Mouse (Mus musculus): ENCODE measurements around the gene Vmn1r12. TPM values are rescaled to one million over a fixed set of nuclear protein-coding genes. Genes with fewer than 3 reads are reported as not detected.
"Not testable (repeated sequence)": the region's sequence is repeated elsewhere in the genome, so short reads cannot be mapped to it uniquely, and the experiment has no call there.

Gene Vmn1r12
- polyA plus RNA-seq (2021): not detected

- ChIA-PET POLR2A (no interaction called here), CTCF (no interaction called here)
- TF ChIP-seq CTCF (IDR thresholded peaks at IDR 0.05): no peak
- DNase-seq (ENCODE audit: low read depth, low spot score) (no peak), ATAC-seq (no peak)
- H3K27me3 ChIP-seq: no peaks in the 10 kb centered on the region
- in situ Hi-C loops (cut with MboI; ENCODE audit: low pct_unique_long_range_greater_than_20kb): no loop called here
Measured at GRCm38 (mm10) chr6:57156619-57157018, at the start of gene Vmn1r12. TSS of gene Vmn1r12 (plus strand) at chr6:57156919.

GRCm38 (mm10) chr6:57109154-57109553, 47.6 kb upstream of the Vmn1r12 start, which contains the start of gene Vmn1r10:
TSS of gene Vmn1r10 (plus strand) at chr6:57109454.
- H3K27me3 ChIP-seq: no peaks in the 10 kb centered on the region
- no peak for TF ChIP-seq CTCF (IDR thresholded peaks at IDR 0.05)
- no peak for ATAC-seq
- POLR2A ChIA-PET: no interaction called here
- no peak for DNase-seq (ENCODE audit: low read depth, low spot score)
- CTCF ChIA-PET: no interaction called here
- in situ Hi-C loops (cut with MboI; ENCODE audit: low pct_unique_long_range_greater_than_20kb): no loop called here

- ATAC-seq (no peak), DNase-seq (ENCODE audit: low read depth, low spot score) (no peak)
- in situ Hi-C loops (cut with MboI; ENCODE audit: low pct_unique_long_range_greater_than_20kb): no loop called here
- ChIA-PET POLR2A (no interaction called here), CTCF (no interaction called here)
- peaks cover 3% of the 10 kb centered on the region for H3K27me3 ChIP-seq
- no peak for TF ChIP-seq CTCF (IDR thresholded peaks at IDR 0.05)
Measured at GRCm38 (mm10) chr6:57133155-57133554, 23.6 kb upstream of the Vmn1r12 start, which contains the start of gene Vmn1r11. TSS of gene Vmn1r11 (plus strand) at chr6:57133455.

- ATAC-seq; CTCF ChIA-PET; POLR2A ChIA-PET; H3K27me3 ChIP-seq; in situ Hi-C loops (cut with MboI; ENCODE audit: low pct_unique_long_range_greater_than_20kb); DNase-seq (ENCODE audit: low read depth, low spot score): not testable (repeated sequence)
Measured at GRCm38 (mm10) chr6:57190016-57190415, 33.3 kb downstream of the Vmn1r12 start.

GRCm38 (mm10) chr6:57202990-57203389, 46.3 kb downstream of the Vmn1r12 start, which contains the start of gene Vmn1r13:
TSS of gene Vmn1r13 (plus strand) at chr6:57203290.
- in situ Hi-C loops (cut with MboI; ENCODE audit: low pct_unique_long_range_greater_than_20kb); H3K27me3 ChIP-seq; CTCF ChIA-PET; DNase-seq (ENCODE audit: low read depth, low spot score); POLR2A ChIA-PET; ATAC-seq: not testable (repeated sequence)

Other genes with a start within 250 kb of the Vmn1r12 start
- 37.3 TPM for gene Nt5c3, start 233.0 kb upstream of the Vmn1r12 start, polyA plus RNA-seq (2021)
- 0.10 TPM for gene Vmn1r4, start 232.9 kb upstream of the Vmn1r12 start, polyA plus RNA-seq (2021)
- gene Vmn1r5, start 186.6 kb upstream of the Vmn1r12 start, polyA plus RNA-seq (2021): not detected
- gene Vmn1r6, start 159.7 kb upstream of the Vmn1r12 start, polyA plus RNA-seq (2021): not detected
- not detected for gene Vmn1r7, start 131.6 kb upstream of the Vmn1r12 start, polyA plus RNA-seq (2021)
- gene Vmn1r8, start 124.6 kb upstream of the Vmn1r12 start, polyA plus RNA-seq (2021): not detected
- not detected for gene Vmn1r9, start 90.1 kb upstream of the Vmn1r12 start, polyA plus RNA-seq (2021)
- not detected for gene Vmn1r10, start 47.5 kb upstream of the Vmn1r12 start, polyA plus RNA-seq (2021)
- gene Vmn1r11, start 23.5 kb upstream of the Vmn1r12 start, polyA plus RNA-seq (2021): not detected
- gene Vmn1r13, start 46.4 kb downstream of the Vmn1r12 start, polyA plus RNA-seq (2021): not detected
- not detected for gene Vmn1r14, start 74.8 kb downstream of the Vmn1r12 start, polyA plus RNA-seq (2021)
- 0.05 TPM for gene Vmn1r15, start 101.0 kb downstream of the Vmn1r12 start, polyA plus RNA-seq (2021)
- gene Vmn1r16, start 172.6 kb downstream of the Vmn1r12 start, polyA plus RNA-seq (2021): 0.08 TPM
- gene Vmn1r17, start 206.8 kb downstream of the Vmn1r12 start, polyA plus RNA-seq (2021): not detected
- gene Vmn1r18, start 238.9 kb downstream of the Vmn1r12 start, polyA plus RNA-seq (2021): under 0.01 TPM
- gene Vmn1r19, start 246.9 kb downstream of the Vmn1r12 start, polyA plus RNA-seq (2021): not detected

All from Patski (cell line).